Mouse (Mus musculus) kidney, postnatal 4 days (tissue): ENCODE measurements around the gene Cavin4.
"Not testable (repeated sequence)": the region's sequence is repeated elsewhere in the genome, so short reads cannot be mapped to it uniquely, and the experiment has no call there.

Experiments
- DNase-seq, 2 experiments: peaks; one replicate each; pipeline ENCODE4 v3.0.0; 2021; ENCODE audit warnings: mixed read lengths in 2 of 2

The Cavin4 gene

GRCm38 (mm10) chr4:48674412-48674811 lies 11.1 kb downstream of the Cavin4 start:
- no peak for DNase-seq

GRCm38 (mm10) chr4:48676570-48677185 lies 13.4 kb downstream of the Cavin4 start:
- DNase-seq = no peak

- no peak for DNase-seq
Measured at GRCm38 (mm10) chr4:48677276-48677675, 14.0 kb downstream of the Cavin4 start.

- DNase-seq = no peak
Measured at GRCm38 (mm10) chr4:48677812-48678211, 14.5 kb downstream of the Cavin4 start.

GRCm38 (mm10) chr4:48678793-48679192 lies 15.5 kb downstream of the Cavin4 start:
- no peak for DNase-seq

- DNase-seq = not testable (repeated sequence)
Measured at GRCm38 (mm10) chr4:48679728-48680127, 16.4 kb downstream of the Cavin4 start.

GRCm38 (mm10) chr4:48680214-48680613 lies 16.9 kb downstream of the Cavin4 start:
- DNase-seq = no peak

GRCm38 (mm10) chr4:48680648-48681343 lies 17.5 kb downstream of the Cavin4 start:
- DNase-seq = peak in 1 of 2 experiments; percentile 28

GRCm38 (mm10) chr4:48683126-48683525 lies 19.8 kb downstream of the Cavin4 start:
- no peak for DNase-seq

- not testable (repeated sequence) for DNase-seq
Measured at GRCm38 (mm10) chr4:48683633-48684209, 20.4 kb downstream of the Cavin4 start.

- DNase-seq = no peak
Measured at GRCm38 (mm10) chr4:48684593-48685187, 21.4 kb downstream of the Cavin4 start.

- DNase-seq = no peak
Measured at GRCm38 (mm10) chr4:48688148-48688547, 24.8 kb downstream of the Cavin4 start.

GRCm38 (mm10) chr4:48690640-48691039 lies 27.3 kb downstream of the Cavin4 start:
- DNase-seq = peak; percentile 39 to 55

- DNase-seq = peak; percentile 74 to 77
Measured at GRCm38 (mm10) chr4:48691793-48692437, 28.6 kb downstream of the Cavin4 start.

GRCm38 (mm10) chr4:48692736-48693292 lies 29.5 kb downstream of the Cavin4 start:
- DNase-seq = no peak

- no peak for DNase-seq
Measured at GRCm38 (mm10) chr4:48696706-48697105, 33.4 kb downstream of the Cavin4 start.

- no peak for DNase-seq
Measured at GRCm38 (mm10) chr4:48697302-48697701, 34.0 kb downstream of the Cavin4 start.

- DNase-seq = no peak
Measured at GRCm38 (mm10) chr4:48715865-48716650, 52.7 kb downstream of the Cavin4 start.

- no peak for DNase-seq
Measured at GRCm38 (mm10) chr4:48716817-48717216, 53.5 kb downstream of the Cavin4 start.
